Mouse (Mus musculus): ENCODE measurements around the gene Cpz.

DNA sequence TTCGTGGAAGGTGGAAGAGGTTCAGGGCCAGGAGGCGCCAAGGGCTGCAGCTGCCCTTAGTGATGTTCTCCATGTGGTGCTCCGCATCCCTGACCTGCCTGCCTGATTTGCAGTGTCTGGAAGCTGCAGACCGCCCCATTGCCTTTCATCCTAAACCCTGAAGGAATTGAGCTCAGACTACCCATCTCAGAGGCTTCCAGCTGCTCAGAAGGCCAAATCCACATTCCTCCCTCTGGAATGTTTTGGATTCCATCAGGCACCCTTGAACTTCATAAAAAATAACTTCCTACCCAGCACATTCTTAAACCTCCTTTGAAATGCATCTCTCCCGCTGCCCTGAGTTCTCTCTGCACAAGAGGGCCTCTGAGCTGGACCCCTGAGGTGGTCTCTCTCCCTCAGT is 15.1 kb upstream of the Cpz start:
- TF ChIP-seq CTCF (IDR thresholded peaks at IDR 0.05; ENCODE audit: low read depth, low read length) = no peak
- no peak for TF ChIP-seq POLR2A (IDR thresholded peaks at IDR 0.05; ENCODE audit: borderline replicate concordance, low read depth, low read length)

Data from bone marrow macrophage, adult 2 months (primary cell).